Mouse (Mus musculus) thymus, postnatal 14 days (tissue): ENCODE data around the gene Fbxw2.
A peak's percentile ranks its signal among the peaks of the same experiment; 100 is the strongest.
"Not testable (repeated sequence)": the region's sequence is repeated elsewhere in the genome, so short reads cannot be mapped to it uniquely, and the experiment has no call there.

Experiments used
- DNase-seq: peaks from one replicate; pipeline ENCODE4 v3.0.0; 2021

Fbxw2 gene

DNA sequence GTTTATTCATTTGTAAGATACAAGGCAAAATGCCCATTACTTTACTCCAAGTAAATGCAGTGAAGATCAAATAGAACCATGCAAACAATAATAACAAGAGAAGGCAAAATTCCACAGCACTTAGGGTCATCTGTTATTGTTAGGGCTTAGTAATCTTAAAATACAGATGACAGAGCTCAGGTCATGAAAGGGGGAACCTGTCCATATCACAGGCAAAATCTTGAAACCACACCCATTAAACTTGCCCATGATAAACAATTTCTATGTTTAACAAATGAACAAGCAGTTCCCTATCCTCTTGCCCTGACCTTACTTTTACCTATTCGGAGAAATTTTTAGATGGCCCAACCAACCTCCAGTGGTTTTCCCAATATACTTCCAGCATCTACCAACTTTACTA lies 16.5 kb downstream of the Fbxw2 start:
- no peak for DNase-seq

DNA sequence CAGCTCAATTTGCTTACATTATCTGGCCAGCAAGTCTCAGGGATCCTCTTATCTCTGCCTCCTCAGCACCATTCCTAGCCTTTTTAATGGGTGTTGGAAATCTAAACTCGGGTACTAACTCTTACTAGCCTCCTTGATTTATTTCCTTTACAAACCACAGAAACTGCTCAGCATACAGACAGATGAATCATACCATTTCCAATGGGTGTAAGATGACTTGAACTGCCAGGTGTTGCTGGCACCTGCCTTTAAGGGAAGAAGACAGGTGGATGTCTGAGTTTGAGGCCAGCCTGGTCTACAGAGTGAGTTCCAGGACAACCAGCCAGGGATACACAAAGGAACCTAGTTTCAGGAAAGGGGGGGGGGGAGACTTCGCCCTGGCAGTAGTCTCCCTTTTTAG lies 18.1 kb downstream of the Fbxw2 start:
- DNase-seq = no peak

DNA sequence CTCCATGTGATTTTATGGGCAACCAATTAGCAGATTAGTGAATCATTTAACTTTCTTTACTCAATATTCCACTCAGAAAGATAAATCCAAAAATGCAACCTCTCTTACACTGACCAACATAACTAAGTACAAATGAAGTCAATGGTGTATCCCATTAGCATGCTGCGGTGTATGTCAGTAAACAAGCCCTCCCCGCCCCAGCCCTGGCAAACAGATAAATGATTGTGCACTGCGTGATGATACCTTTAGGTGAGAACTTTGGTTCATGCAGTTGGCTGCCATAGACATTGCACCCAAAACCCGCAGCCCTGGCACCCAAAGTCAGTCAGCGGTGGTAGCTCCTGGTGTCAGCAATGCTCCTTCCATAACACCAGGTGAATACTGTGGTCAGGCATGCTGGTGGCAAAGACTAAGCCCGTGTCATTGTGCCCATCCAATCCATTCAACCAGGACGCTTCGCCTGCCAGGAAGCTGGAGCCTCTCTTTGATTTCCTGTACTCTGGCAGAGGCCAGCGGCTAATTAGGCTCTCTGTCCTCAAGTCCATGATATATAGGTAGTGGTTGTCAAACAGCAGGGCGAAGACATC lies 20.7 kb downstream of the Fbxw2 start:
- no peak for DNase-seq

DNA sequence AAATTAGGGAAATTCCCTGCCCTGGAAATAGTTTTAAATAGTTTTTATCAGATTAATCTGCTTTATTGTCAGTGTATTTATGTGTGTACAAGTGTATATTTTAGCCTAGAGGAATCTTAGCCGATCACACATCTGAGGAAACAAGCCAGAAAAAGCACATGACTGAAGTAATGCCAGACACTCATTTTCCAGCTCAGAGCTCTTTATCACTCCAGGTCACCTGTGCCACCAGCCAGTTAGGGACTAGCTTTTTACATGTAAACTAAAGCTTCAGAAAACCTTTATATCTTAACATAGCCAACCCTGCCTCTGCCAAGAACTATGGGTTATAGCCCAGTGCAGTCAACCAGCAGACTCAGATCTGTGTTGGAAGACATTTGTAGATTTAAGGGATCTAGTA lies 21.3 kb downstream of the Fbxw2 start:
- DNase-seq = no peak

DNA sequence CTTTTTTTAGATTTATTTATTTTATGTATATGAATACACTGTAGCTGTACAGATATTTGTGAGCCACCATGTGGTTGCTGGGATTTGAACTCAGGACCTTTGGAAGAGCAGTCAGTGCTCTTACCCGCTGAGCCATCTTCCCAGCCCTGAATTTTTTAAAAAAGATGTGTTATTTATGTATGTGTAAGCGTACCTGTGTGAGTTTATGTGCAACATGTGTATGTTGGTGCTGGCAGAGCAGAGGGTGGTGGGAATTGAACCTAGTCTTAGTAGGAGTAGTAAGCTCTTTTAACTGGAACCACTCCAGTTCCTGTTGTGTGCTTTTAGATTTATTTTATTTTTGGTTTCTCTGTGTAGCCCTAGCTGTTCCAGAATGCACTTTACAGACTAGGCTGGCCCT lies 21.9 kb downstream of the Fbxw2 start:
- no peak for DNase-seq

DNA sequence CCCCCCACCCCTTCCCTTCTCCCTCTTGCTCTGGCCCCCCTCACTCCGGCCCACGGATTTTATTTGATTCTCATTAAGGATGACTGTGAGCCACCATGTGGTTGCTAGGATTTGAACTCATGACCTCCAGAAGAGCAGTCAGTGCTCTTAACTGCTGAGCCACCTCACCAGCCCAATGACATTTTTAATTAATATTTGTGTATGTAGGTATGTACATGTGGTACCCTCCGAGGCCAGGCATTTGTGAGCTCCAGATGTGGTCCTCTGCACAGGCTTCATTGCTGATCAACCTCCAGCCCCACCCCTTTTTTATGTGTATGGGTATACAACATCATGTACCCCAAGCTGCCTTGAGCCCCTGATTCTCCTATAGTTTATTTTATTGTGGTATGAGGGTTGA lies 22.4 kb downstream of the Fbxw2 start:
- DNase-seq = no peak

DNA sequence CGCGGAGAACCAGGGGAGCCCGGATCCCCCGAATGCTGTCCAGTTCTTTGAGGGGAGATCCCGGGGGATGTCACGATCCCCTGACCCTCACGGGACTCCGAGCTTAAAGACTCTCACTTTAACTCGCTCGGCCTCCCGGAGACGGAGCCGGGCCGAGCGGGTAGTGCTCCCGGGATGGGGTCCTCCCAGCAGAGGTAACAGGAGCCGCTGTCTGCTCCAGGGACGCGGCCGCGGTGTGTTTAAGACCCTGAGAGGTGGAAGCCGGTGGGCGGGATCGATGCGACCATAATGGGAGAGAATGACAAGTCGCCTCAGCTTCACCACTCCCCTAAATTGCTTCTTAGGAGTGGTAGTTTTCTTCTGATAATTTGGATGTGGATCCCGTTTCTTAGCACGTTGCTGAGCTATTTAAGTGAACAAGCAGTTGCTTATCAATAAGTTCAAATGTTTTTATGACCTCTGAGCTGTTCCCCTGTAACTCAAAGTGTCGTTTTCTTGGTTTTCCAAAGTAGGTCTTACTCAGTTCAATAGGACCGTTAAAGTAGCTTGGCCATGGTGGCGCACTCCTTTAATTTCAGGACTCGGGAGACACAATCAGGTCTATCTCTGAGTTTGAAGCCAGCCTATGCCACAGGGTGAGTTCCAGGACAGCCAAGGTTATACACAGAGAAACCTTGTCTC lies 23.4 kb downstream of the Fbxw2 start:
- DNase-seq = peak; percentile 38

DNA sequence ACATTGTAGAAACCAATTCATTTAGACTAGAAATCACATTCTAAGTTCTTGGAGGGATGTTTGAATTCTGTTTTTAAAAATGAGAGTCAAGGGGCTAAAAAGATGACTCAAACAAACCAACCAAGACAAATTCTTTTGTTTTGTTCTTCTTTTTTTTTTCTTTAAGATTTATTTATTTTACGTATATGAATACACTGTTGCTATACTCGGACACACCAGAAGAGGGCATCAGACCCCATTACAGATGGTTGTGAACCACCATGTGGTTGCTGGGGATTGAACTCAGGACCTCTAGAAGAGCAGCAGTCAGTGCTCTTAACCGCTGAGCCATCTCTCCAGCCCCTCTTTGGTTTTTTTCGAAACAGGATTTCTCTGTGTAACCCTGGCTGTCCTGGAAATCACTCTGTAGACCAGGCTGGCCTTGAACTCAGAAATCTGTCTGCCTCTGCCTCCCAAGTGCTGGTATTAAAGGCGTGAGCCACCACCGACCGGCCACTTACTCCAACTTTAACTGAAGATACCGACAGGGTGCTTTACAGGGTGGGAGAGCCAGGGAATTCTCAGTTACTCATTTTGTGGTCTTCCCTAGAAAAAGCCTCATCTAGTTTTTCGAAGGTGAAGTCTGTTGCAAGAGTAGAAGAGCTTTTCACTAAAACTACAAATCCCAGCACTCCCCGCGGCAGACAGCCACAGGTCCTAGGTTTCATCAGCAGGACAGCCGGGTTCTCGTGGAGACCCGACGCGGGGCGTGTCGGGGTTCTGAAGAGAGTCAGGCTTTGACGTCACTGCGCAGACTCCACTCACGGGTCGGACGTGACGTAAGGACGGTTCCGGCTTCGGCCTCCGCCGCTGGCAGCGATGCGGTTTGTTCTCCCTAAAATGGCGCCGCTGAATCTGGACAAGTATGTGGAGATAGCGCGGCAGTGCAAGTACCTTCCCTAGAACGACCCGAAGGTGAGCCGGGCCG lies 24.3 kb downstream of the Fbxw2 start:
- peak; percentile 97 for DNase-seq

DNA sequence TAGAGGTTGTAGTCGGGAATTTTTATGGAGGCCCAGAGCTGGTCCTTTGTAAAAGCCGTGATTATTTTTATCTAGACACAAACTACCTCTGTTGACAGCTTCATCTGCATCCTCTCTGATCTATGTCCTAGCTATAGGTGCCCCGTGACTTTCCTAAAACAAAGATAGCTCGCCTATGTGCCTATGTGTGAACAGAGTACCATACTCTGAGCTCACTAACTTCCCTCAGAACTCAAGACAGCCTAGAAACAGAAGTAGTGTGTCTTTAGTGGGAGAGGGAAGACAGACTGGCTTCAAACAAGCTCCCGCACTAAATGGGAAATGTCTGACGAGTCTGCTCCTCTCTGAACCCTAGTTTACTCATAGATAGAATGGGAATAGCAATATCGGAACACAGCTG lies 25.7 kb downstream of the Fbxw2 start:
- DNase-seq = no peak

DNA sequence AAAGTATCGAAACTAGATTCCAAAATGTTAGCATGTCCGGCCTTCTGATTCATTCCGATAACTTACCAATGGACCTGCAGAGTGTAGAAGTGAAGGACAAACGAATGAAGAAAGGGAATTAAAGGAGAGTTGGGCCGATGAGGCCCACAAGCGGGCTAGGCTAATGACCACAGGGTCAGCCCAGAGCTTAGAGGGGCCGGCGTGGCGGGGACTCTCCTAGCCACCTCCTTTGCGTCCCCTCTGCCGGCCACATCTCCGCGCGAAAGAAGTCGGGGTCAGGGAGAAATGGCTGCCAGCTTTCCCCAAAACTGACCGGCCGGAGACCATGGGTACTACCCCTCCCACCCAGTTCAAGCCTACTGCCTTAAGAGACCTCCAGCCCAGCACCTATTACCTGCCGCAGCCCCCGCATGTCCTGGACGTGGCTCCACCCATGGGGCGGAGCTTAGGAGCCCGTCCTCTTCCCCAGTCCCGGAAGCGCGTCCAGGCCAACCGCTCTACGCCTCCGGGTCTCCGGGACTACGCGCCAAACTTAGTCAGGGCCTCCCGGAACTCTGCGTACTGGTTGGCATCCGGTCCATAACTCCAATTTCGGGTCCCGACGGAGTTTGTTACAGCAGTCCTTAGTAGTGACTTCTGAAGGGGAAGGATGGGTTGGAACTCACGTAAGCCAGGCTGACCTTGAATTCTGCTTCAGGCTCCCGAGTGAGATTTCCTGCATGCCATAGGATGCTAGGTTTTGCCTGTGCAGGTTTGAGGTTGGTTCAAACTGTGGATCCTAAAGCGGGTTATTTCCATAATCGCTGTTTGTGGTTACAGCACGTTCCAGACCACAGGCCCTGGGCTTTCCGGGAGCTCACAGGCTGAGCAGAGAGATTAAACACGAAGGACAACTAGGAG lies 26.5 kb downstream of the Fbxw2 start, which contains the start of gene Rabepk:
TSS of gene Rabepk (minus strand) at position 556 of the 900 bp plus-strand sequence.
- DNase-seq = peak; percentile 91

DNA sequence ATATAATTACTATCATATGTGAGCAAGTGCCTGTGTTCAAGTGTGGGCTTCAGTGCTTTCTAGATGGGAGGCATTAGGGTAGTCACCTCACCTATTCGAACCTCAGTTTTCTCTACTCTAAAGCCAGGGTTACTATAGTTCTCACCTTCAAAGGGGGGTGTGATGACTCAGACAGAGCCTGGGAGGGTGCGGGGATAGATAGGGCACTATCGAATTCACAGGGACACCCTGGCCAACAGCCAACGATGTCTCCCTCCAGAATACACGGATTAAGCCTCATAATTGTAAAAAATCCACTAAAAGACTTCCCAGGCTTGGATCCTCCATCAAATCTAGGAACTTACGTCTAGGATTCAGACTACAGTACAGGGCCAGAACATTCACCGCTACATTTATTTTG lies 30.7 kb downstream of the Fbxw2 start:
- DNase-seq = no peak

DNA sequence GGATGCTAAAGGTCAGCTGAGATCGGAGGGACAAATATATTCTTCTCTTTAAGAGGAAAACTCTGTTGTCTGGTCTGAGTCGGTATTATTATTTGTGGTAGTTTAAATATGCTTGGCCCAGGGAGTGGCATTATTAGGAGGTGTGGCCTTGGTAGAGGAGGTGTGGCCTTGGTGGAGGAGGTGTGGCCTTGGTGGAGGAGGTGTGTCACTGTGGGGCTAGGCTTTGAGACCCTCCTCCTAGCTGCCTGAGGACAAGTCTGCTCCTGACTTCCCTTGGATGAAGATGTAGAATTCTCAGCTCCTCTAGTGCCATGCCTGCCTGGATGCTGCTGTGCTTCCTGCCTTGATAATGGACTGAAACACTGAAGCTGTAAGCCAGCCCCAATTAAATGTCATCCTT lies 31.6 kb downstream of the Fbxw2 start:
- DNase-seq = no peak

DNA sequence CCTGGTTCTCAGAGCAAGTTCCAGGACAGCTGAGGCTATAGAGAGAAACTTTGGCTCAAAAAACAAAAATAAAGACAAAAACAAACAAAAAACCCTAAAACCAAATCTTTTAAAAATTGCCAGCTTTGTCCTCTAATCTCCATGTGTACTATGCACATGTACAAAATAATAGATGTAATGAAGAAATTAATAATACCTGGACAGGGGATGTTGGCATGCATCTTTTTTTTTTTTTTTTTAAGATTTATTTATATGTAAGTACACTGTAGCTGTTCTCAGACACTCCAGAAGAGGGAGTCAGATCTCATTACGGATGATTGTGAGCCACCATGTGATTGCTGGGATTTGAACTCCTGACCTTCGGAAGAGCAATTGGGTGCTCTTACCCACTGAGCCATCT lies 33.6 kb downstream of the Fbxw2 start:
- DNase-seq = not testable (repeated sequence)

DNA sequence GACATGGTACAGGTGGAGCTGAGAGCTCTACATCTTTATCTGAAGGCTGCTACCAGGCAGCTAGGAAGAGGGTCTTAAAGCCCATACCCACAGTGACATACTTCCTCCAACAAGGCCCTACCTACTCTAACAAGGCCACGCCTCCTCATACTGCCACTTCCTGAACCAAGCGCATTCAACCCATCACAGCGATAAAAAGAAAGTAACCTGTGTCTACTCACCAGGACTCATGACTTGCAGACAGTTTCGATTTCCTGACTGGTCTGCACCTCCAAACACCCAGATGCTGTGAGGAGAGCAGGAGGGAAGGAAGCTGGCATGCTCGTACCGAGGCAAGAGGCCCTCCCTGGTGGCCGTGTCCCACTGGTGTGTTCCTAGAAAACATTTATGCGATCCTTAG lies 35.8 kb downstream of the Fbxw2 start:
- DNase-seq = peak; percentile 74

DNA sequence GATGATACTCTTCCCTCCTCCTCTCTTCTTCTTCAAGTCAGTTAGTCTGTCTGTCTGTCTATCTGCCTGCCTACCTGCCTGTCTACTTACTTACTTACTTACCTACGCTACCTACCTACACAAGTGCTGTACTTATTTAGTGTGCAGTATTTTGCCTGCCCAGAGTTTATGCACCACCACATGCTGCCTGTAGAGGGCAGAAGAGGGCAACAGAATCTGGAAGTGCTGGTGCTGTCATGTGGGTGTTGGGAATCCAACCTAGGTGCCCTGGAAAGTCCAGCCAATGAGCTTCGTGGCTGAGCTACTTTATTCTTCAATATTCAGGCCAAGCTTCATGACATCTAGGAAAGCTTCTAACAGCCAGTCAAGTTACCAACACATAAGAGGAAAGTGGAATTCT lies 42.0 kb downstream of the Fbxw2 start:
- peak; percentile 59 for DNase-seq

DNA sequence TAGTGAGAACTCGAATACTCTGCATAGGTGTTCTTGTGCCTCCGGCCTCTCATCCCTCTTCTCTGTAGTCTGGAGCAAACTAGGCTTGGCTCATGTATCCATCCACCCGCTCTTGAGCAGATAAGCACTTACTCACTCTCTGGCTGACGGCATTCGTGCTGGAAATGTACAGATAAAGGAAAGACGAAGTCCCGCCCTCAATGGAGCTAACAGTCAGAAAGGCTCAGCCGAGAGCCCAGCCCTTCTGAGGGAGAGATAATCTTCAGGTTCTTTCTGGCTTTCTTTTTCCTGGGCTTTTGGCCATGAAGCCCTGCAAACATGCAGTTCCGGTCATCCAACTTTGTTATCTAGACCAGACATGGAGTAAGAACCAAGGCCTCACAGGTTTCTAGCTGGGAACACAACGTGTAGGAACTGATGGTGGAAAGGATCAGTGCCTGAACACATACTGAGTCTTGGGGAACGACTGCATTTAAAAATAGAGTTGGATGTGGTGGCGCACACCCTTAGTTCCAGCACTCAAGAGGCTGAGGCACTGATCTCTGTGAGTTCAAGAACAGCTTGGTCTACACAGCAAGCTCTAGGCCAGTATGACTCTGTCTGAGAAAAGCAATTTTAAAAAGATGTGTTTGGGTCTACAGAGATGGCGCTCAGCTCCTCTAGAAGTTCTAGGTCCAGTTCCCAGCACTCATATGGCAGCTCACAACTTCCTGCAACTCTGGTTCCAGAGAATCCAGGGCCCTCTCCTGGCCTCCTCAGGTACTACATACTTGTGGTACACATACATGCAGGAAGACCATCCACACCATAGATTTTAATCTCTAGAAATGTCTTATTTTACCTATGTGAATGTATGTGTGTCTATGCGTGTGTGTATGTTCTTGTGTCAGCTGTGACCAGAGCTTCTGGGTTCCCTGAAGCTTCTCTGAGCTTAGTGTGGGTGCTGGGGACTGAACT lies 42.8 kb downstream of the Fbxw2 start:
- DNase-seq = no peak

DNA sequence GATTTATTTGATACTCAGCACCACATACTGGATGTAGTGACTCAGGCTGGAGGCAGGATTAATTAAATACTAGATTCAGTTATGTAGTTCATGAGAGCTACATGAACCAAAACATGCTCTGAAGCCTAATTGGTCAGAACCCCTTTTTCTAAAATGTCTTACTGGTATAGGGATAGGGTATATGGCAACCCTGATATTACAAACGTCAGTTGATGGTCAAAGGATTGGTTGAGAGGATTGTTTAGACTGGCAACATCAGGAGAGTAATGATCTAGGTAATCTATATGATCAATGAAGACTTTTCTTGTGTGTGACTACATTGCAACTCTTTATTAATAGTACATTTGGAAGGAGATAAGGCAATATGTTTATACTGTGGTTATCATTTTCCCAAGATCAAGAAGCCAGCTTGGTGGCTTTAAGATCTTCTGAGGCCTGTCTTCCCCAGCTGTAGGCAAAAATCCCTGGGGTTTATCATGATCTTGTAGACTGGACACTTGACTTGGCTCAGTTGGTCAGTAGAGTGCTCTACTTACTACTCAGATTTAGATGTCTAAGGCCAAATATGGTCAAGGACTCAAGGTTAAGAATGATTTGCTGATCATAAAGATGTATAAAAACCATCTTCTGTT lies 48.8 kb downstream of the Fbxw2 start:
- no peak for DNase-seq

DNA sequence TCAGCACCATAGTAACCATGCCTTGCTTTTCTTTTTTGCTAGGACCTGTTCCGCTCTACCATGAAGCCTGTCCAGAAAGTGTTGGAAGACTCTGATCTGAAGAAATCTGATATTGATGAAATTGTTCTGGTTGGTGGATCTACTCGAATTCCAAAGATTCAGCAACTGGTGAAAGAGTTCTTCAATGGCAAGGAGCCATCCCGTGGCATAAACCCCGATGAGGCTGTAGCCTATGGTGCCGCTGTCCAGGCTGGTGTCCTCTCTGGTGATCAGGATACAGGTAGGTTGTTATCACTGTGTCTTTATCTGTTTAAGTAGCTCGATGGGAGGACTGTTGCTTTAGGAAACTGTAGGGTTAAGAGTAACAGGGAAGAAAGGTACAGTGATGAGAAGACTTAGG lies 51.6 kb downstream of the Fbxw2 start:
- DNase-seq = no peak

DNA sequence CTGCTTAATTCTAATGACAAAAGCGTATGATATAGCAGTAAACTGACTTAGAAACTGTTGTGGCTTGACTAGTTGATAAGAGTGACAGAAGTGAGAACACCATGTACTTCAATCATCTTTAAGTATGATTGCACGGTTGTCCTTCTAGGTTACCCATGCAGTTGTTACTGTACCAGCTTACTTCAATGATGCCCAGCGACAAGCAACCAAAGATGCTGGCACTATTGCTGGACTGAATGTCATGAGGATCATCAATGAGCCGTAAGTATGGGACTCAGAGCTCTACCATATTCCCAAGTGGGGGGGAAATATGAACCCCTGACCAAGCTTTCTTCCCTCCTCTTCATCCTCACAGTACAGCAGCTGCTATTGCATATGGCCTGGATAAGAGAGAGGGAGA lies 52.4 kb downstream of the Fbxw2 start:
- DNase-seq = no peak

DNA sequence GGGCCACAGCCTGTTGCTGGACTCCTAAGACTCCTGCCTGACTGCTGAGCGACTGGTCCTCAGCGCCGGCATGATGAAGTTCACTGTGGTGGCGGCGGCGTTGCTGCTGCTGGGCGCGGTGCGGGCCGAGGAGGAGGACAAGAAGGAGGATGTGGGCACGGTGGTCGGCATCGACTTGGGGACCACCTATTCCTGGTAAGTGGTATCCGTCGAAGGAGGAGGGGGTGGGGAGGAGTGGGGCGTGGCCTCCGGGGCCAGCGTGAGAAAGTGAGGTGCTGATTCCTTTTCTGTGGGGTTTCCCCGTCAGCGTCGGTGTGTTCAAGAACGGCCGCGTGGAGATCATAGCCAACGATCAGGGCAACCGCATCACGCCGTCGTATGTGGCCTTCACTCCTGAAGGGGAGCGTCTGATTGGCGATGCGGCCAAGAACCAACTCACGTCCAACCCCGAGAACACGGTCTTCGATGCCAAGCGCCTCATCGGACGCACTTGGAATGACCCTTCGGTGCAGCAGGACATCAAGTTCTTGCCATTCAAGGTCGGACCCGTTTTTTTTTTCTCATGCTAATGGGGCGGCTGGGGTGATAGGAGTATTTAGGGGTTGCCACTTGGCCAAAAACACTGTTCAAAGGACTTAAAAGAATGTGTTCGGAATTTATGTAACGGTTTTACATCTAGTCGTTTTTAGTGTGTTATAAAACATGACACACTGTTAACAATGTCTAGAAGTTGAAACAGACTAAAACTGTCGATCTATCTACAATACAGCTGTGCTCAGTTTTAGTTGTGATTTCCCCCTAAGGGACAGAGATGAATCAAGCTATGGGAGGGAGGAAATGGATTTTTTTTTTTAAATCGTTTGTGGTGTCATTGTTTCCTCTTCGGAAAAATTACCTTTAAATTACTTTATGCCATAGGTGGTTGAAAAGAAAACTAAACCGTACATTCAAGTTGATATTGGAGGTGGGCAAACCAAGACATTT lies 53.6 kb downstream of the Fbxw2 start:
- peak; percentile 75 for DNase-seq
